Mouse (Mus musculus) Patski (cell line): ENCODE results near the gene Miox. TPM values are rescaled to one million over a fixed set of nuclear protein-coding genes. Genes with fewer than 3 reads are reported as not detected.

Source experiments
- ATAC-seq: fragments of 100-300 bp; one replicate; pipeline ENCODE4 v1.8.0; 2021
- CTCF ChIA-PET: fragments of 350-600 bp; sonication (Branson Sonifier 250); formaldehyde crosslinking; loops from one replicate; lab custom pipeline; 2022; ENCODE audit warnings: inconsistent platforms; lab: Charles Lee
- POLR2A ChIA-PET: fragments of 350-600 bp; sonication (Branson Sonifier 250); formaldehyde crosslinking; loops from one replicate; lab custom pipeline; 2022; ENCODE audit warnings: antibody characterized with exemption, inconsistent platforms; lab: Charles Lee
- DNase-seq: peaks from one replicate; pipeline ENCODE4 v3.0.0-alpha.2; 2011; ENCODE audit warnings: low read depth, low spot score
- H3K27me3 ChIP-seq: fragments of 371-371 bp; one replicate; pipeline ENCODE4 v1.5.1; 2021
- CTCF ChIP-seq: fragments of 100-300 bp; IDR thresholded peaks from one replicate; pipeline ENCODE4 v1.5.1; 2021
- in situ Hi-C: fragments of 300-500 bp; cut with MboI; formaldehyde crosslinking; loops from 3 replicates; pipeline ENCODE4 v1.11.1; 2018; ENCODE audit warnings: low pct_unique_long_range_greater_than_20kb, mixed read lengths
- polyA plus RNA-seq: library from polyadenylated mRNA; unstranded; gene quantifications from one replicate; pipeline ENCODE4 v1.2.3, GENCODE M21; 2021

Miox gene
- polyA plus RNA-seq, 1 experiment from 2014 or later: not detected

- CTCF ChIA-PET: no interaction called here
- in situ Hi-C loops: no loop called here
- H3K27me3 ChIP-seq: no peaks in the 10 kb centered on the region
- TF ChIP-seq CTCF: no peak
- POLR2A ChIA-PET: no interaction called here
- ATAC-seq: no peak
- no peak for DNase-seq
Observed at GRCm38 (mm10) chr15:89296465-89296864, 37.7 kb upstream of the Miox start.

GRCm38 (mm10) chr15:89297695-89298094 lies 36.5 kb upstream of the Miox start:
- no peak for TF ChIP-seq CTCF
- no peaks in the 10 kb centered on the region for H3K27me3 ChIP-seq
- in situ Hi-C loops: no loop called here
- DNase-seq: no peak
- ChIA-PET CTCF (no interaction called here), POLR2A (no interaction called here)
- ATAC-seq: no peak

GRCm38 (mm10) chr15:89300180-89300579 lies 34.0 kb upstream of the Miox start:
- no peak for TF ChIP-seq CTCF
- ATAC-seq (no peak), DNase-seq (no peak)
- H3K27me3 ChIP-seq: no peaks in the 10 kb centered on the region
- ChIA-PET POLR2A (interaction anchor here (1.3 to 1.4 kb wide), 2 partner anchors 11 to 15 kb away, joined by 3 to 4 read pairs; no protein-coding TSS in a partner anchor), CTCF (interaction anchor here (1.0 kb wide), 1 partner anchor 33 kb away, joined by 3 read pairs; no protein-coding TSS in a partner anchor)
- in situ Hi-C loops: no loop called here

- TF ChIP-seq CTCF: no peak
- POLR2A ChIA-PET: interaction anchor here (1.4 kb wide), 1 partner anchor 16 kb away, joined by 3 read pairs; no protein-coding TSS in a partner anchor
- CTCF ChIA-PET: interaction anchor here (1.0 kb wide), 1 partner anchor 33 kb away, joined by 3 read pairs; no protein-coding TSS in a partner anchor
- in situ Hi-C loops: no loop called here
- no peaks in the 10 kb centered on the region for H3K27me3 ChIP-seq
- no peak for ATAC-seq
- no peak for DNase-seq
Observed at GRCm38 (mm10) chr15:89300600-89300999, 33.6 kb upstream of the Miox start.

- in situ Hi-C loops: no loop called here
- ATAC-seq (no peak), DNase-seq (no peak)
- no peak for TF ChIP-seq CTCF
- ChIA-PET CTCF (interaction anchor here (0.8 to 1.6 kb wide), 3 partner anchors 11 to 25 kb away, joined by 3 to 5 read pairs (median 3); no protein-coding TSS in a partner anchor), POLR2A (no interaction called here)
- no peaks in the 10 kb centered on the region for H3K27me3 ChIP-seq
Observed at GRCm38 (mm10) chr15:89305966-89306365, 28.2 kb upstream of the Miox start.

GRCm38 (mm10) chr15:89307461-89307860 lies 26.7 kb upstream of the Miox start:
- in situ Hi-C loops: no loop called here
- H3K27me3 ChIP-seq: no peaks in the 10 kb centered on the region
- ChIA-PET CTCF (no interaction called here), POLR2A (interaction anchor here (0.6 kb wide), 1 partner anchor 14 kb away, joined by 3 read pairs; no protein-coding TSS in a partner anchor)
- no peak for ATAC-seq
- DNase-seq: no peak
- no peak for TF ChIP-seq CTCF

GRCm38 (mm10) chr15:89308406-89309139 lies 25.6 kb upstream of the Miox start:
- no peak for ATAC-seq
- no peak for TF ChIP-seq CTCF
- POLR2A ChIA-PET: no interaction called here
- DNase-seq: no peak
- H3K27me3 ChIP-seq: no peaks in the 10 kb centered on the region
- in situ Hi-C loops: no loop called here
- CTCF ChIA-PET: interaction anchor here (2.0 kb wide), 1 partner anchor 64 kb away, joined by 7 read pairs; no protein-coding TSS in a partner anchor

GRCm38 (mm10) chr15:89309962-89310498 lies 24.2 kb upstream of the Miox start:
- H3K27me3 ChIP-seq: no peaks in the 10 kb centered on the region
- ATAC-seq (peak; percentile 2), DNase-seq (no peak)
- no peak for TF ChIP-seq CTCF
- ChIA-PET CTCF (interaction anchor here (2.0 kb wide), 1 partner anchor 63 kb away, joined by 7 read pairs; no protein-coding TSS in a partner anchor), POLR2A (no interaction called here)
- in situ Hi-C loops: no loop called here

GRCm38 (mm10) chr15:89313359-89313758 lies 20.8 kb upstream of the Miox start:
- no peaks in the 10 kb centered on the region for H3K27me3 ChIP-seq
- POLR2A ChIA-PET: no interaction called here
- ATAC-seq (no peak), DNase-seq (no peak)
- no peak for TF ChIP-seq CTCF
- CTCF ChIA-PET: no interaction called here
- in situ Hi-C loops: no loop called here

GRCm38 (mm10) chr15:89314107-89314506 lies 20.1 kb upstream of the Miox start:
- in situ Hi-C loops: no loop called here
- ATAC-seq: no peak
- CTCF ChIA-PET: no interaction called here

More at GRCm38 (mm10) chr15:89314107-89314506, 20.1 kb upstream of the Miox start:
- no peak for TF ChIP-seq CTCF
- DNase-seq: no peak
- no peaks in the 10 kb centered on the region for H3K27me3 ChIP-seq
- POLR2A ChIA-PET: no interaction called here
